Mouse (Mus musculus): ENCODE data around the gene Mapk1ip1.

DNA sequence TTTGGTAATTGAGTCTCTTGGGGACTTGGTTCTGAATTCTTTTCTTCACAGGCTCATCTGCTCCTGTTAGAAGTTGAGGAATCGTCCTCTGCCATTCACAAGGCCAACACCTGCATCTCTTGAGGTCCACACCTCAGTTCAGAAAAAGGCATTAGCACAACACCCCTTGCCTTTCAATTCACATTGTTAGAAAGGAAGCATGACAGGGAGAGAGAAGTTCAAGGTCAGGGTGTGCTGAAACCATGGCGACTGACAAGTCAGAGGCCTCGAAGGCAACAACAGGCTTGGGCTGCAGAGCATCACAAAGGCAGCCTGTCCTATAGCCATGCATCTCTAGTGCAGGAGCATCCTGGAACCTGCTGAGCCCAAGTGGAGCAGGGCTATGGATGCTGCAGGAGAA is 38.9 kb downstream of the Mapk1ip1 start:
- no peak for TF ChIP-seq CTCF (IDR thresholded peaks at IDR 0.05; ENCODE audit: insufficient read depth, low read depth, low read length)
- no peak for TF ChIP-seq POLR2A (IDR thresholded peaks at IDR 0.05; ENCODE audit: insufficient read depth, low read depth, low read length)

Measured in olfactory bulb, adult 2 months (tissue).